Mouse (Mus musculus): ENCODE data around the gene Olfr735. TPM values are rescaled to one million over a fixed set of nuclear protein-coding genes. Genes with fewer than 3 reads are reported as not detected.

Olfr735 gene
- polyA plus RNA-seq (2016; fragmentation: Nextera tagmentation; extraction: Ambion mirVana) = not detected in 2 replicates

DNA sequence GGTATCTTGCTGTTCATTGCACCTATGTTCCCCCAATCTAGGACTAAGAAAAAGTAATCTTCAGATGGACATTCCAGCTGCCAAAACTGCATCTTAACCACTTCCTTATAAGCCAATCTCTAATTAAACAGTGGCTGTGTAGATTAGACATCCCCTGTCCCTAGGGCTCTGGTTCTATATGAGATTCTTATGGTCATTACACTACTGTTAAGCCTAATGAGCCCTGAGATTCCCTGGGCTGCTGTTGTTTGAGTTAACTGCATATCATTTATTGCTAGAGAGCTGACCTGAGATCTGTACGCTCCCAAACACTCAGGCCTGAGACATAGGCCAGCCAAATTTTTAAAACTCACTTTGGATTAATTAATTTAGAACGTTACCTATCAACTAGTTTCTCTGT lies at the start of gene Olfr735:
Gene Olfr735 (minus strand): TSS at position 77 of the 400 bp plus-strand sequence.
- H3K4me1 ChIP-seq = no peaks in the 10 kb centered on the region
- no peak within 1 kb of the TSS for H3K4me2 ChIP-seq
- 93% methylated on average over 2 of the region's 2 CpGs for WGBS
- H3K9ac ChIP-seq = no peak within 1 kb of the TSS
- H3K9me3 ChIP-seq = no peaks in the 10 kb centered on the region
- H3K36me3 ChIP-seq (replicated peaks) = no peaks in the 10 kb centered on the region
- no peak within 1 kb of the TSS for H3K27ac ChIP-seq
- H3K4me3 ChIP-seq (replicated peaks) = no peak within 1 kb of the TSS
- H3K27me3 ChIP-seq = no peaks in the 10 kb centered on the region
- no peak for ATAC-seq (ENCODE audit: low FRiP score)

DNA sequence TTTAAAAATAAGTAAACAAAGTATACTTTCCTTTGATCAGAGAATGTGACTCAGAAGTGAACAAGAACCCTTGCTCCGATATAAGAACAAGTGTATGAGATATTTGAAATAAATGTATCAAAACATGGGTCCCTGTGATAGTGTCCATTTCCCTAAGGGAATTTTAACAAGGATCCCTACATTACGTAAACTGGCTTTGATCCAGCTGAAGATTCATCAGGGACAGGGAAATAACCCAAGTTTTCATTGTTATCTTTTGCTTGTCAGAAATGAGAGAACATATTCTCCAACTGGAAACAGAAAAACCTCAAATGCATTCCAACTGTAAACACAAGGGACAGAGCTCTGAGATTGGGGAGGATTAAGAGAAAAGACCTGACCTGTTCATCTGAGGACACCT lies 32.2 kb upstream of the Olfr735 start, which contains the start of gene Olfr736:
Gene Olfr736 (plus strand): TSS at position 301 of the 400 bp plus-strand sequence.
- Histone ChIP-seq H3K9ac (no peak within 1 kb of the TSS), H3K4me1 (no peaks in the 10 kb centered on the region; the same call in 1 of the 2 replicates), H3K4me2 (no peak within 1 kb of the TSS), H3K36me3 (replicated peaks) (no peaks in the 10 kb centered on the region), H3K27me3 (no peaks in the 10 kb centered on the region), H3K4me3 (replicated peaks) (no peak within 1 kb of the TSS), H3K9me3 (0 out of 2 replicates have a peak, but pooled peaks cover 3% of the 10 kb centered on the region), H3K27ac (no peak within 1 kb of the TSS)
- no peak for ATAC-seq (ENCODE audit: low FRiP score)
- 89% methylated on average over 2 of the region's 2 CpGs for WGBS

DNA sequence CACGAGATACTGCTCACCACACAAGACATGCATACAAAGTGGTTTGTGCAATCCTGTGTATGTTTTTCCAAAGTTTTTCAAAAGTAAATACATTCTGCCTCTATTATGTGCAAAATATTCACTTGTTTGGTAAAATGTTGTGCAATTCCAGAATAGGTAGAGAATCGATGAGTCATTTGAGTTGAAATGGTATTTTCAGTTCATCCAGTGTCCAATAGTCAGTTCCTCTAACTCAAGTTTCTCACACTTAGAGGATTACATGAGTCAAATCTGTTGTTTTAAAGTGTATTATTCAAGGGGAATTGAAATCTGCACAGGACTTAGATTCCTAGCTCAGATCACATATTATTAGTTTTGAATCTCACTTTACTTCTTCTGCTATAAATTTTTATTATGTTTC lies 14.9 kb upstream of the Olfr735 start:
- Histone ChIP-seq H3K4me1 (no peaks in the 10 kb centered on the region), H3K9ac (no peak overlapping the region), H3K4me2 (no peak overlapping the region), H3K4me3 (replicated peaks) (no peak overlapping the region), H3K27me3 (no peaks in the 10 kb centered on the region), H3K27ac (no peak overlapping the region), H3K9me3 (no peaks in the 10 kb centered on the region), H3K36me3 (replicated peaks) (no peaks in the 10 kb centered on the region)
- 90% methylated on average over 2 of the region's 2 CpGs for WGBS
- no peak for ATAC-seq (ENCODE audit: low FRiP score)

DNA sequence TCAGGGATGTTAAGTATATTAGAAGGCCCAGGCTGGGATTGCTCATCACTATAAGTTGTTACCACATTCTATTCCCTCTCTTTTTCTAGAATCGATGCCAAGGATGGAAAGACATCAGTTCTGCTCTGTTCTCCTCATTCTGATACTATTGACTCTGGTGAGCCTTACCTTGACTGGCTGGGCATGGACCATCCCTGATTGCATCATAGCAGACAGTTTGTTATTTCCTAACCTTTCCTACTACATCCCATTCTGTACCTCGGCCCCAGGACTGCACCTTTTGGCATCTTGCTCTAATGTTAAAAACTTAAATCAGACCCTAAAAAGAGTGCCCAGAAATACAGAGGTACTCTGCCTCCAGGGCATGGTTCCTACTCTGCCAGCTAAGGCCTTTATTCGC lies 11.8 kb upstream of the Olfr735 start:
- Histone ChIP-seq H3K9me3 (no peaks in the 10 kb centered on the region), H3K9ac (no peak overlapping the region), H3K36me3 (replicated peaks) (no peaks in the 10 kb centered on the region), H3K27me3 (no peaks in the 10 kb centered on the region), H3K27ac (no peak overlapping the region), H3K4me1 (no peaks in the 10 kb centered on the region), H3K4me2 (no peak overlapping the region), H3K4me3 (replicated peaks) (no peak overlapping the region)
- ATAC-seq (ENCODE audit: low FRiP score) = no peak
- 92% methylated on average over 3 of the region's 3 CpGs for WGBS

DNA sequence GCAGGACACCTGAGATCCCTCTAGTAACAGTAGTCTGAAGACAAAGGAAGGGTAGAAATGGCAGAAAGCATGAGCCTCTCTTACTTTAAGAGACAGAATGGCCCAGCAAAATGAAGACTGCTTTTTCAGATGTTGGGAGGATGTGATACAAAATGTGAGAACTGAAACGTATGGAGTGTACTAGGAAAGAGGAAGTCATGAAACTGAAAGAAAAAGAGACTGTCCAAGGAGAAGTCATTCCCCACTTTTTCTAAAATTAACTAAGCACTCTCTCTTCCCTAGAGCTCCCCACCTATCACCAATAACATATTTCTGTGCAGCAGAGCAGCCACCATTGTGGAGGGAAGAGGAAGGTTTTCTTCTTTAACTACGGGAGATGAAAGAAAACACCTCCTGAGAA lies 8.9 kb upstream of the Olfr735 start, which contains the start of gene Tlr11:
Gene Tlr11 (plus strand): TSS at position 322 of the 400 bp plus-strand sequence.
- Histone ChIP-seq H3K4me2 (no peak within 1 kb of the TSS), H3K36me3 (replicated peaks) (no peaks in the 10 kb centered on the region), H3K27me3 (no peaks in the 10 kb centered on the region), H3K4me3 (replicated peaks) (no peak within 1 kb of the TSS), H3K9me3 (no peaks in the 10 kb centered on the region), H3K27ac (no peak within 1 kb of the TSS), H3K9ac (no peak within 1 kb of the TSS), H3K4me1 (no peaks in the 10 kb centered on the region)
- 89% methylated on average over 2 of the region's 2 CpGs for WGBS
- no peak for ATAC-seq (ENCODE audit: low FRiP score)

DNA sequence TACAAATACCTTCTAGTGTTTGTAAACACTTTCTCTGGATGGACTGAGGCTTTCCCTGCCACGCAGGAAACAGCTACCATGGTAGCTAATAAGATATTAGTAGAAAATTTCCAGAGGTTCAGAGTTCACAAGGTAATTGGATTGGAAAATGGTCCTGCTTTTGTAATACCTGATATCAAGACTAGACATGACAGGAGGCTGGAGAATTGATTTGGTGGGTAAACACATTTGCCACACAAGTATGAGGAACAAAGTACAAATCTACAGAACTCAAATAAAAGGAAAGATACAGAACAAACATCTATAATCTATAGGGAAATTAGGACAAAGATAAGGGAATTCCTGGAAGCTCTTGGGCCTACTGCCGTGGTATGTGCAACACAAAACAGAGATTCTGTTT lies 8.1 kb upstream of the Olfr735 start:
- no peak for ATAC-seq (ENCODE audit: low FRiP score)
- 88% methylated on average over 2 of the region's 2 CpGs for whole genome bisulfite sequencing
- no peak overlapping the region for H3K27ac ChIP-seq
- no peak overlapping the region for H3K9ac ChIP-seq
- no peaks in the 10 kb centered on the region for H3K4me1 ChIP-seq
- H3K9me3 ChIP-seq = no peaks in the 10 kb centered on the region
- no peak overlapping the region for H3K4me2 ChIP-seq
- H3K4me3 ChIP-seq (replicated peaks) = no peak overlapping the region
- no peaks in the 10 kb centered on the region for H3K36me3 ChIP-seq (replicated peaks)
- H3K27me3 ChIP-seq = no peaks in the 10 kb centered on the region

DNA sequence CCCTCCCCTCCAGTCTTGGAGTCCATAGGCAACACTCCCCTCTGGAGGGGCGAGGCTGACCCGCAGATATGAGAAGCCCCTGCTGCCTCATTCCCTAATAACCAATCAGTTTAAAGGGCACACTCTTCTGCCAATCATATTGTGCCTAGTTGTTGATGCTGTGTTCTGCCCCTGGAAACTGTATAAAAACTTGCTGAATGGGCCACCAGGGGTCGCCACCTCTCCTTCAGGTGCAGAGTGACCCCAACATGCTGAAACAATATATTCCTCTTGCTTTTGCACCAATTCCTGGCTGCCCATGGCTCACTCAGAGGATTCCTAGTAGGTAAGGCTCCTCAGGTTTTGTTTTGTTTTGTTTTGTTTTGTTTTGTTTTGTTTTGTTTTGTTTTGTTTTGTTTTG lies 3.8 kb upstream of the Olfr735 start:
- no peak for ATAC-seq (ENCODE audit: low FRiP score)
- Histone ChIP-seq H3K27ac (no peak overlapping the region), H3K4me2 (no peak overlapping the region), H3K9ac (no peak overlapping the region), H3K36me3 (replicated peaks) (no peaks in the 10 kb centered on the region), H3K4me3 (replicated peaks) (no peak overlapping the region), H3K4me1 (no peaks in the 10 kb centered on the region), H3K27me3 (no peaks in the 10 kb centered on the region), H3K9me3 (no peaks in the 10 kb centered on the region)
- WGBS = 48% methylated on average over 3 of the region's 3 CpGs

DNA sequence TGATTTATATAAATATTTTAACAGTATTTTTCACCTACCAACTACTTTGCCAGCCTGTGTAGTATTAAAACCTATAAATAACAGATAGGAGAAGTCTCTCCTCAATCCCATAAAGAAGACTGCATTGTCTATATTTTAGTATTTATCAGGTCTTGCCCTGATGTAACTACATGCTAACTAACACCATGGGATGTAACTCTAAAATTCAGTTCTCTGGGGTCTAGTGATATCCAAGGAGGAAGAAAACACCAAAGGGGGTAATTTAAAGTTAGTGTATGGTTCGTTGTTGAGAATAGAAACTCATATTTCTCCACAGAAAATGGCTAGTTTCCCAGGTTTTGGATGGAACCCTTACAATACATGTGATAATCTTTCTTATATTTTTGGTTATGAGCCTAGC lies 22.0 kb downstream of the Olfr735 start, which contains the start of gene Olfr734:
Gene Olfr734 (minus strand): TSS at position 101 of the 400 bp plus-strand sequence.
- Histone ChIP-seq H3K4me2 (no peak within 1 kb of the TSS), H3K4me3 (replicated peaks) (no peak within 1 kb of the TSS), H3K4me1 (no peaks in the 10 kb centered on the region), H3K9ac (no peak within 1 kb of the TSS), H3K36me3 (replicated peaks) (no peaks in the 10 kb centered on the region), H3K9me3 (no peaks in the 10 kb centered on the region), H3K27ac (no peak within 1 kb of the TSS), H3K27me3 (no peaks in the 10 kb centered on the region)
- no peak for ATAC-seq (ENCODE audit: low FRiP score)
- 76% methylated on average over 1 of the region's 1 CpGs for WGBS

DNA sequence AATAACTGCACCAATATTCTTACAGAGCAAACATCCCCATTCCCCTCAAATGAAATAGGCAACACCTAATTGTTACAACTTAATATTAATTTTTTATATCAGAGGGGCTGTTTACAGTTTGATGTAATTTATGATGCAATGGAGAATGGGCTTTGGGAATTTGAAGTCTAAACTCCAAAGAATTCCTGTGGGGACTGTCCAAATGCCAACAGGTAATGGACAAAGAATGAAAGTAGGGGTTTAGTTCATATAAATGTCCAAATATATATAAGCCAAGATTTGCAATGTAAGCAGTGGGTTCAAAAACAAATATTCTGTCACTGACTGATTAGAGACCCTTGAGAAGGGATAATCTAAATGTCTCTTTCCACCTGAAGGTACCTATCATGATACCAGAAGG lies 47.2 kb downstream of the Olfr735 start, which contains the start of gene Olfr733:
Gene Olfr733 (minus strand): TSS at position 101 of the 400 bp plus-strand sequence.
- H3K36me3 ChIP-seq (replicated peaks) = no peaks in the 10 kb centered on the region
- no peak within 1 kb of the TSS for H3K27ac ChIP-seq
- no peak for ATAC-seq (ENCODE audit: low FRiP score)
- H3K9me3 ChIP-seq = no peaks in the 10 kb centered on the region
- H3K4me3 ChIP-seq (replicated peaks) = no peak within 1 kb of the TSS
- no peak within 1 kb of the TSS for H3K4me2 ChIP-seq
- H3K4me1 ChIP-seq = no peaks in the 10 kb centered on the region
- H3K9ac ChIP-seq = no peak within 1 kb of the TSS
- H3K27me3 ChIP-seq = no peaks in the 10 kb centered on the region

Other genes starting within 250 kb of the Olfr735 start
- not detected in 2 replicates for gene Olfr727, start 225.7 kb downstream of the Olfr735 start, polyA plus RNA-seq (2016; fragmentation: Nextera tagmentation; extraction: Ambion mirVana)
- gene Olfr728, start 206.2 kb downstream of the Olfr735 start, polyA plus RNA-seq (2016; fragmentation: Nextera tagmentation; extraction: Ambion mirVana) = not detected in 2 replicates
- gene Olfr729, start 196.0 kb downstream of the Olfr735 start, polyA plus RNA-seq (2016; fragmentation: Nextera tagmentation; extraction: Ambion mirVana) = not detected in 2 replicates
- not detected in 2 replicates for gene Olfr730, start 160.7 kb downstream of the Olfr735 start, polyA plus RNA-seq (2016; fragmentation: Nextera tagmentation; extraction: Ambion mirVana)
- not detected in 2 replicates for gene Olfr731, start 107.0 kb downstream of the Olfr735 start, polyA plus RNA-seq (2016; fragmentation: Nextera tagmentation; extraction: Ambion mirVana)
- not detected in 2 replicates for gene Olfr732, start 64.7 kb downstream of the Olfr735 start, polyA plus RNA-seq (2016; fragmentation: Nextera tagmentation; extraction: Ambion mirVana)
- not detected in 2 replicates for gene Olfr733, start 47.4 kb downstream of the Olfr735 start, polyA plus RNA-seq (2016; fragmentation: Nextera tagmentation; extraction: Ambion mirVana)
- gene Olfr734, start 22.1 kb downstream of the Olfr735 start, polyA plus RNA-seq (2016; fragmentation: Nextera tagmentation; extraction: Ambion mirVana) = not detected in 2 replicates
- not detected in 2 replicates for gene Tlr11, start 9.0 kb upstream of the Olfr735 start, polyA plus RNA-seq (2016; fragmentation: Nextera tagmentation; extraction: Ambion mirVana)
- gene Olfr736, start 32.3 kb upstream of the Olfr735 start, polyA plus RNA-seq (2016; fragmentation: Nextera tagmentation; extraction: Ambion mirVana) = not detected in 2 replicates
- gene Olfr738, start 58.7 kb upstream of the Olfr735 start, polyA plus RNA-seq (2016; fragmentation: Nextera tagmentation; extraction: Ambion mirVana) = not detected in 2 replicates
- gene Olfr739, start 69.8 kb upstream of the Olfr735 start, polyA plus RNA-seq (2016; fragmentation: Nextera tagmentation; extraction: Ambion mirVana) = not detected in 2 replicates
- not detected in 2 replicates for gene Olfr740, start 96.7 kb upstream of the Olfr735 start, polyA plus RNA-seq (2016; fragmentation: Nextera tagmentation; extraction: Ambion mirVana)
- not detected in 2 replicates for gene Olfr741, start 123.9 kb upstream of the Olfr735 start, polyA plus RNA-seq (2016; fragmentation: Nextera tagmentation; extraction: Ambion mirVana)
- not detected in 2 replicates for gene Olfr742, start 154.7 kb upstream of the Olfr735 start, polyA plus RNA-seq (2016; fragmentation: Nextera tagmentation; extraction: Ambion mirVana)
- not detected in 2 replicates for gene Olfr743, start 173.0 kb upstream of the Olfr735 start, polyA plus RNA-seq (2016; fragmentation: Nextera tagmentation; extraction: Ambion mirVana)

Measured in forebrain, embryonic 12.5 days (tissue).